Mouse (Mus musculus): ENCODE measurements at regions not wholly inside any gene's neighbourhood (a gene's known extent, or its start where the extent isn't known, plus 50 kb on each side); places are given as distances from the start of the nearest gene placed in this dataset.

- in situ Hi-C loops (cut with MseI, MboI) = no loop called here
These were observed 384.4 kb upstream of the Gm10131 start for GRCm38 (mm10) chr8:34495974-34496373.

- in situ Hi-C loops (cut with MseI, MboI) = loop anchor here in 1 of 2 experiments (5.0 kb wide), 1 partner anchor 328 kb away; no protein-coding TSS in a partner anchor
These were observed 377.3 kb upstream of the Gm10131 start for GRCm38 (mm10) chr8:34488746-34489400.

GRCm38 (mm10) chr8:34486433-34487096 lies 375.0 kb upstream of the Gm10131 start:
- in situ Hi-C loops (cut with MseI, MboI) = loop anchor here in 1 of 2 experiments (5.0 kb wide), 1 partner anchor 331 kb away; no protein-coding TSS in a partner anchor

- in situ Hi-C loops (cut with MseI, MboI) = loop anchor here in 1 of 2 experiments (5.0 kb wide), 1 partner anchor 331 kb away; no protein-coding TSS in a partner anchor
These were observed 374.4 kb upstream of the Gm10131 start for GRCm38 (mm10) chr8:34485905-34486304.

- in situ Hi-C loops (cut with MseI, MboI) = loop anchor here in 1 of 2 experiments (5.0 kb wide), 1 partner anchor 332 kb away; no protein-coding TSS in a partner anchor
These were observed 373.8 kb upstream of the Gm10131 start for GRCm38 (mm10) chr8:34485346-34485745.

- in situ Hi-C loops (cut with MseI, MboI) = loop anchor here (5.0 kb wide), 2 partner anchors 328 to 333 kb away; no protein-coding TSS in a partner anchor
These were observed 373.2 kb upstream of the Gm10131 start for GRCm38 (mm10) chr8:34484551-34485335.

- in situ Hi-C loops (cut with MseI, MboI) = loop anchor here in 1 of 2 experiments (5.0 kb wide), 1 partner anchor 329 kb away; no protein-coding TSS in a partner anchor
These were observed 371.7 kb upstream of the Gm10131 start for GRCm38 (mm10) chr8:34483212-34483611.

- in situ Hi-C loops (cut with MseI, MboI) = loop anchor here in 1 of 2 experiments (5.0 kb wide), 1 partner anchor 330 kb away; no protein-coding TSS in a partner anchor
These were observed 371.1 kb upstream of the Gm10131 start for GRCm38 (mm10) chr8:34482676-34483075.

- in situ Hi-C loops (cut with MseI, MboI) = loop anchor here in 1 of 2 experiments (5.0 kb wide), 1 partner anchor 332 kb away; no protein-coding TSS in a partner anchor
These were observed 369.0 kb upstream of the Gm10131 start for GRCm38 (mm10) chr8:34480496-34480895.

GRCm38 (mm10) chr8:34478891-34479290 lies 367.4 kb upstream of the Gm10131 start:
- in situ Hi-C loops (cut with MseI, MboI) = loop anchor here in 1 of 2 experiments (10.0 kb wide), 1 partner anchor 294 kb away; no protein-coding TSS in a partner anchor

- in situ Hi-C loops (cut with MseI, MboI) = loop anchor here in 1 of 2 experiments (10.0 kb wide), 1 partner anchor 294 kb away; no protein-coding TSS in a partner anchor
These were observed 366.9 kb upstream of the Gm10131 start for GRCm38 (mm10) chr8:34478465-34478864.

- in situ Hi-C loops (cut with MseI, MboI) = loop anchor here in 1 of 2 experiments (10.0 kb wide), 1 partner anchor 291 kb away; no protein-coding TSS in a partner anchor
These were observed 364.7 kb upstream of the Gm10131 start for GRCm38 (mm10) chr8:34476146-34476820.

- in situ Hi-C loops (cut with MseI, MboI) = loop anchor here in 1 of 2 experiments (10.0 kb wide), 1 partner anchor 290 kb away; no protein-coding TSS in a partner anchor
These were observed 363.1 kb upstream of the Gm10131 start for GRCm38 (mm10) chr8:34474593-34474992.

GRCm38 (mm10) chr8:34473769-34474168 lies 362.2 kb upstream of the Gm10131 start:
- in situ Hi-C loops (cut with MseI, MboI) = loop anchor here in 1 of 2 experiments (10.0 kb wide), 1 partner anchor 289 kb away; no protein-coding TSS in a partner anchor

GRCm38 (mm10) chr8:34473301-34473700 lies 361.8 kb upstream of the Gm10131 start:
- in situ Hi-C loops (cut with MseI, MboI) = loop anchor here in 1 of 2 experiments (10.0 kb wide), 1 partner anchor 288 kb away; no protein-coding TSS in a partner anchor

- in situ Hi-C loops (cut with MseI, MboI) = loop anchor here in 1 of 2 experiments (10.0 kb wide), 1 partner anchor 288 kb away; no protein-coding TSS in a partner anchor
These were observed 361.3 kb upstream of the Gm10131 start for GRCm38 (mm10) chr8:34472846-34473245.

GRCm38 (mm10) chr8:34472434-34472833 lies 360.9 kb upstream of the Gm10131 start:
- in situ Hi-C loops (cut with MseI, MboI) = loop anchor here in 1 of 2 experiments (10.0 kb wide), 1 partner anchor 288 kb away; no protein-coding TSS in a partner anchor

- in situ Hi-C loops (cut with MseI, MboI) = no loop called here
These were observed 357.6 kb upstream of the Gm10131 start for GRCm38 (mm10) chr8:34469091-34469490.

- in situ Hi-C loops (cut with MseI, MboI) = no loop called here
These were observed 355.3 kb upstream of the Gm10131 start for GRCm38 (mm10) chr8:34466786-34467364.

GRCm38 (mm10) chr8:34465398-34465797 lies 353.9 kb upstream of the Gm10131 start:
- in situ Hi-C loops (cut with MseI, MboI) = no loop called here

All from mouse trophoblast stem cell (cell line).